Mouse (Mus musculus) layer of hippocampus, postnatal 10 days (tissue): ENCODE measurements at regions not wholly inside any gene's neighbourhood (a gene's known extent, or its start where the extent isn't known, plus 50 kb on each side); places are given as distances from the start of the nearest gene placed in this dataset.
A peak's percentile ranks its signal among the peaks of the same experiment; 100 is the strongest.

Experiments
- DNase-seq, 2 experiments: peaks; one replicate each; pipeline ENCODE4 v3.0.0; 2021; ENCODE audit warnings: low spot score in 2 of 2

GRCm38 (mm10) chr8:28117997-28118778 is 670.7 kb downstream of the Poteg start:
- DNase-seq = no peak

DNA sequence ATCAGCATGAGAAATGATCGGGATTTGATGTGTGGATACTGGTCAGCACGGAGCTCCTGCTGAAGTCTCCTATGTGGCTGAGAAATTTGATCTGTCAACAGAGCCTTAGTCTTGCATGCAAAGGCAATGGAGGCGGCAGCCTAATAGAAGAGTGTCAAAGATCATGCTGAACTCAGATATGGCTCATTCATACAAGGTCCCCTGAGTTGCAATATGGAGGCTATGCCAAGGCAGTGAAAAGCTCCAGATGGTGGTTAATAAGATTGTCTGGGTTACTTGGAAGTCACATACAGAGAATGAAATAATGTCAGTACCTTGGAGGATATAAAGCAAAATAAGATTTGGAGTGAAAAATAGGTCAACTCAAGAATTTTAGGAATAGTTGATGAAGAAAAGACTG is 677.6 kb downstream of the Poteg start:
- DNase-seq = no peak

DNA sequence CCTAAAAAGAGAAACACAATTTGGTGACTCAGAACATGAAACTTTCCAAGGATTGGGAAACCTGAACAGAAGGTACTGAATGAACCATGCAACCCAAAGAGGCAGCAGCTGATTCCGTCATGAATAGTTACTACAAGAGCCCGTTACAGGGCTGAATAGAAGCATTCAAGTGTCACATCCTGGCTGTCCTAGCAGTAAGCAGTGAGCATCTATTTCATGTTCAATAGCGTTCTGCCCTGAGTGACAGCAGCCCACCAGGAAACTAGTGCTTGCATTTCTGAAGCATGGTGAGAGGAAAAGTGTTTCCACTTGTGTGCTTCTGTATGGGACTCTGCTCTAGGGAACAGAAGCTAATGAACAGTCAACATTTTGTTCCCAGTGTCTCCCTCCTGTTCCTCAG is 694.4 kb downstream of the Poteg start:
- no peak for DNase-seq

DNA sequence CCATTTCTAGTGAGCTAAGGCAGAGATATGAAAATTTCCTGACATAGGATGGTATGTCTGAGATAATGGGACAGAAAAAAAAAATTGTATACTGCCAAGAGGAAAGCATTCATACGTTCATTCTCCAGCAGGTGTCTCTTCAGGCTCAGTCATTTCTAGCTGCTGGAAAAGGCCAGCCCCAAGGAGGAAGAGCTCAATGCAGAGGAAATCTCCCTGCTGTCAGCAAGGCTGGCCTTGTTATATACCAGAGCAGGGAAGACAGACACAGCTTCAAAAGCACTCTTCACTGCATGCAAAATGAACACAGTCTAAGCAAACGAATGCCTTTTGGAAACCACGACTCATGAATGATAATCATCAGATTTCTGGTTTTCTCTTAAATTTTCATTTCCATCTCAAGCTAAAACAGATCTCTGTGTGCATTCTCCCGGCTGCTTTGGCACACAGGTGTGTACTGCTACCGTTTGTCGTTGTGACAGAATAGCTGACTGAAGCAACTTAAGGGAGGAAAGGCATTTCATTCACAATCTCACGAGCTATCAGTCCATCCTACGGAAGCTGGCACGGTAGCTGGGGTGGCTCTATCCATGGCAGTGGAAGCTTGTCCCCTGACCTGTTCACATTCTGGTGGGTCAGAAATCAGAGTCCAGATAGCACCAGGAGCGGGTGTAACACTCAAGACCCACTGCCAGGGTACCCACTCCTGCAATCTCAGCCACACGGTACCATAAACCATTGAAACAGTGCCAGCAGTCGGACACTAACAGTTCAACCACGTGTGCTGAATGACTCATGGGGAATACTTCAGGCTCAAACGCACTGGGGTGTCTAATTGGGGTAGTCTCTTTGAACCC is 701.4 kb downstream of the Poteg start:
- peak; percentile 18 to 41 for DNase-seq

GRCm38 (mm10) chr8:28149453-28149767 is 701.9 kb downstream of the Poteg start:
- no peak for DNase-seq

DNA sequence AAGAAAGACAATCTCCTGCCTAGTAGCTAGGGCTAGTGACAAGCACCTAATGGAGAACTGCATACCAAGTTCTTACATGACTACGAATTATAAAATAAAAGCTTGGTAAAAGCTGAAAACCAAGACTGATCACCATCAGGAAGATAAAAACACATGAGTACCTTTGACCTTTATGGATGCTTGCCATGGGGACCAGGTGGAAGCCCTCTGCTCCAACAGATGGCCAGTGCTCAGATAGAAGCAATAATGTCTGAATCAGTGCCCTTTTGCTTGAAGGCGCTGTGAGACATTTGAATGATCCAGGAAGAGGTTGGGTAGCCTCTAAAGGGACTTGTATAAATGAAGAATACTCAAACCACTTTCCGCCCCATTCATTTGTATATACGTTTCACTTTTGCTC is 713.2 kb downstream of the Poteg start:
- DNase-seq = no peak

DNA sequence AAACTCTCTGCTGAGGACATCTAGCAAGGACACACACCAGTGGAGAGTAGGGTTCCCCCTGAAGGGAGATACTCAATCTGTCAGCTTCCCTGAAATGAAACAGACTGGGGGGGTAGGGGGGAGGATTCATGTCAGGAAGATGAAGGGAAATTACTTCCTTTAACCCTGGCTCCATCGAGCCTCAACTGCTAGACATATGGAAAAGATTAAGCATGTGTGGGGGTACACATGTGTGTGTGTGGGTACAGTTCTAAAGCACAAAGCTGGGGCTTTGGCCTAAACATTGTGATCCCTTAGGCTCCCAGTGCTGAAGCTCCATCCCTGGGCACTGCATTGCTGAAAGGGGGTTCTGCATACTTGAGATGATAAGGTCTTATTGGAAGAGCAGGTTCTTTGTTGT is 720.6 kb downstream of the Poteg start:
- DNase-seq = no peak

DNA sequence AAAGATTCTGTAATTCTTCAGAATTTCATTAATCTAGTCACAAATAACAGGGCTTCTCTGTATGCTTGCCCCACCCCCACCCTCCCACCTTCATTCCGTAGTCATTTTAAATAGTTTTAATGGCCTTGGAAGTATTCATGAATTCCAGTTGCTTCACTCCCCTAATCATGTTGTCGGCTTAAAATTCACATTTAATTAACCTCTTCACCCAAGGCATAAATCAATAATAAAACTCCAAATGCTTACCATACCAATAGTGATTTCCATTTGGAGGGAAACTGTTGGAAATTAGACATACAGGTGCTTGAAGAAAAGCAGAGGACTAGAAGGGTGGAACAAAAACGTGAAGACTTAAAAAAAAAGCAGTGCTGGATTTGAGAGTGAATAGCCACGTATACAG is 724.0 kb downstream of the Poteg start:
- no peak for DNase-seq

GRCm38 (mm10) chr8:28195943-28196342 is 748.5 kb downstream of the Poteg start:
- DNase-seq = no peak

DNA sequence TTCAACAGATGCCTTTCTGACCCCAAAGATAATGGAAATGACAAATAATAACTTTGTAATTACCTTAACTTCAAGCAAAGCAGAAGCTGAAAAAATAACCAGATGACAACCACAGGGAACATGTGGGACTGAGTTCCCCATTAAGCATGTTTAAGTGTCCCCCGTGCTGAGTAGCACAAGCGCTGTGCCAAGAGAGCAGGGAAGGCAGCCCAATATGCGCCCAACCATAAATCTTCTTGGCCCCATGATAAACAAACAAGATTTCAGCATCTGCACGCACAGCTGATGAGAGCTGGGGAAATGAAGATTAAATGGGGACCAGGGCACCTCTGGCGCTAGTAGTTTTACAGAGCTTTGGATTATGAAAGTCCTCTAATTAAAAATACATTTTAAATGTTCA is 788.1 kb downstream of the Poteg start:
- DNase-seq = no peak

- DNase-seq = no peak
These were observed 791.9 kb downstream of the Poteg start for GRCm38 (mm10) chr8:28239411-28239810.

GRCm38 (mm10) chr8:28252399-28253240 is 805.1 kb downstream of the Poteg start:
- peak; percentile 10 to 15 for DNase-seq

- DNase-seq = no peak
These were observed 819.8 kb downstream of the Poteg start for GRCm38 (mm10) chr8:28267277-28267676.

DNA sequence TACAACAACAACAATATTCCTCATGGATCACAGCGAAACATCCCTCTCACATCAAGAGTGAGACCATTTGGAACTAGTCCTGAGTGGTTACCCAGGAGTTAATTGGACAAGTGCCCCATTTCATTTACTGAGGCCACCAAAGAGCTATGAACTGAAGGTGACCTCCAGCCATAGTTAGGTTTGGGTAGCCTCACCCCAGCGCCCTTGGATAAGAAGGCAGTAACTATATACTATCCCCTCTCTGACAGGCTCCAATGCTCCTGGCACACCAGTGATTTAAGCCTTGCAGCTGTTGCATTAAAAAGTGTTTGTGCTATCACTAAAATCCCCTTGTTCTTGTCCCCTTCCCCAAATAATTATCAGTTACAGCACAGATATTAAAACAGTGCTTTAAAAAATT is 836.8 kb downstream of the Poteg start:
- DNase-seq = no peak

DNA sequence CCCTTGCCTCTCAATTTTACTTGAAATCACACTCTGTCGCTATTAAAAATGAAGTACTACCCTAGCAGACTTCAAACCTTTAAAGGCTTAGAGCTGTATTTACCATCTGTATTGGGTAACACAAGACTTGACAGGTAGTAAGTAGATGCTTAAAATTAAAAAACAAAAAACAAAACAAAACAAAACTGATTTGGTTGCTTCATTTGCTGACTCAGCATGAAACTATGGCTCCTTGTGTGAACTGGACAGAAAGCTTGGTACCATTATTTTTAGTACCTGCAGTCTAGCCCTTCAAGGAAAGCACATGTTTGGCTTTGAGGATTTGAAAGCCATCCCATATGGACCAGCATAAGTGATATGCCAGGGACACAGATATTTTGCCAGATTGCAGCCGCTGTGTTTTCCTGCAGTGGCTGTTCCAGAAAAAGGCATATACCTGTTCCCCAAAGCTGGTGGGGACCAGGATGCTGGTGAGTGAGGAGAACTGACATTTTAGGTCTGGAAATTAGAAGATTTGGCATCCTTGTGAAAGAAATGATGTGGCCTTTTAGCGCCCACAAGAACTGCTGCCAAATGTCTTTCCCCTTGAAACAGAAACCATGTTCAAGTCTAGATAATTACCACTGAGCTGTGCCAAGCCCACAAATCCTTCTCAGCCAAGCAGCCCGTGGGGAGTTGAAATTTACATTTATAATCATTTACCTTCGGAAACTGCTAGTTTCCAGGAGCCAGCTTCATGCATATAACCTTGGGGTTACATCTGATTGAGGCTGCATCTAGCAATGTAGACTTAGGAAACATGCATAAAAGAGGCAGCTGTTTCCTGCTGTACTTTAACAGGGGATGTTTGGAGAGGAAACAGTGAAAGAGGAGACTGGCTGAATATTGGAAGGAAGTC is 851.7 kb downstream of the Poteg start:
- peak; percentile 10 to 31 for DNase-seq

- no peak for DNase-seq
These were observed 869.6 kb downstream of the Poteg start for GRCm38 (mm10) chr8:28317081-28317480.

DNA sequence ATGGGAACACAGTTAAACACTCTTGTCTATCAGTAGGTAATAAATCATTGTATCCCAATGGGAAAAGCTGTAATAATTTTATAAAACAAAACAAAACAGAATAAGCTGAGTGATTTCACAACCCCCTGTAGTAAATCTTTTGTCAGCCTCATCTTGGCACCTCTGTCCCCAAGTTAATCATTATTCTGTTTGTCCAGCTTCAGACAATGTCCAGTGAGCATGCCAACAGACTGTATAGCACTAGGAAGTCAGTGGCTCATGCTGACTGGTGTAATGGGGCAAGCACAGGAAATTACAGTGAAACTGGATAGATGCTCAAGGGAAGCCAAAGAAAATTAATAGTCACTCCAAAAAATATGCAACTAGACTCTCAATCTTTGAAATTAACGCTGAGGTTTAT is 885.9 kb downstream of the Poteg start:
- DNase-seq = no peak

- DNase-seq = no peak
These were observed 890.0 kb downstream of the Poteg start for GRCm38 (mm10) chr8:28337484-28337883.

DNA sequence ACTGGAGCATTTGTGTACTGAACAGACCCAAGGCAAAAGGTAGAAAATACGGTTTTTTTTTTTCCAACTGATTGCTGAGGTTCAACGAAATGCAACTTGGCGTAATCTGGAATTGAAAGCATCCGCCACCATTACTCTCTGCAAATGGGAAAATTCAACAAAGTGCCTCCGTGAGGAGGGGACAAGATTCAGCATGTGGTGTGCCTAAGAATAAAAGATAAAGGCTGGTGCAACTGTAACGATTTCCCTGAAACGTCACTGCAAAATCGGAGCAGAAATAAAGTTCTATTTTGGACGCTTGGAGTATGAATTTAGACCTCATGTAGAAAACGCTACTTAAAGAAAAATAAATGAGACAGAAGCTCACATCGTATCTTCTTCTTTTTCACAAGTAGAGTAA is 893.8 kb downstream of the Poteg start:
- DNase-seq = no peak

DNA sequence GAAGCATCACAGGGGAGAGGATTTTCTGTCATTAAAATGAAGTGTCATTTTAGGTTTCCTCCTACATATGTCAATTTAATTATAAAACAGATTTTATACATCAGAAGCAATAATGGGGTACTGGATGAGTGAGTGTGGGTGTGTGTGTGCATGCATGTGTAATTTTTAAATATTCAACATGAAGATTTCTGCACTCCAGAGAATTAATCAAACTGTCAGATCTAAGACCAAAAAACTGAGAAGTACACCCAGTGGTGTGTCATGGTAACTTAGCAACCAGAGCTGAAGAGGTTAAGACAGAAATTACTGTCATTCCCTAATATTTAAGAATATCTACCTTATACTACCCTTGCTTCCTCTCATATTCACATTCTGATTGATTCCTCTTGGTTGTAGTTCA is 919.0 kb downstream of the Poteg start:
- no peak for DNase-seq

- DNase-seq = no peak
These were observed 919.9 kb downstream of the Poteg start for GRCm38 (mm10) chr8:28367361-28367760.
